Mouse (Mus musculus): ENCODE measurements at regions not wholly inside any gene's neighbourhood (a gene's known extent, or its start where the extent isn't known, plus 50 kb on each side); places are given as distances from the start of the nearest gene placed in this dataset.
A peak's percentile ranks its signal among the peaks of the same experiment; 100 is the strongest.

DNA sequence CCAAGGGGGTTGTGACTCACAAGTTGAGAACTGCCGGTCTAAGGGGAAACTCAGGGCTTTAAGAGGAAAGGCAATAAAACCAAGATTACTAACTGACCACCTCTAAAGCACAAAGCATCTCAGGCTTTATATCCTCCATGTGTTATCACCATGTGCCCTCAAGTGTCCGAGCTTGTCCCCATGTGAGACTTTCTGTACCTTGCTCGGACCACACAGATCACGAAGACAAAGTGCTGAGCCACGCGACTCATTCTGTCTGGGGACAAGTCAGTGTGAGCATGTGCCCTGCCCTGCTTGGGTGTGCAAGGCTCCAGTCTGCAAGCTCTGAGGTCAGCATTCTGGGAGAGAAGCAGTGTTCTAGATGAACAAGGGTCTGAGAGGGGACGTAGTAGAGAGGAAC lies 119.2 kb upstream of the Gm26657 start:
- no peak for DNase-seq (ENCODE audit: low spot score in 2 of 2)

DNA sequence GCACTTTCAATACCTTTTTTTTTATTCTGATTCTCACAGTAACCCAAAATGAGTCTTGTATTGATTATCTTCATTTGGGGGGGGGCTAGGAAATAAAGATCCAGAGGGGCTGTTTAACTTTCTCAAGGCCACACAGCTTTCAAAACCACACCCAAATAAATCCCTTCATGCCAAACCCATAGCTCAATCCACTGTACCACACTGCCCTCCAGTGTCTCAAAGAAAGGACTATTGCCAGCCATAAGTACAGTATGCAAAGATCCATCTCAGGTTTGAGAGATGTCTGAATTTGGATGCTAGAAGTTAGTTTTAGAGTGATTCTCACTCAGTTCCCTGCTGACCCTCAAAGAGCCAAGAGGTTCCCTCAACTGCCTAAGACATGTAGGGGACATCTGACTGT lies 120.1 kb upstream of the Gm26657 start:
- no peak for DNase-seq (ENCODE audit: low spot score in 2 of 2)

- no peak for DNase-seq (ENCODE audit: low spot score in 2 of 2)
These were observed 120.8 kb upstream of the Gm26657 start for GRCm38 (mm10) chr4:56619054-56619453.

- no peak for DNase-seq (ENCODE audit: low spot score in 2 of 2)
These were observed 121.4 kb upstream of the Gm26657 start for GRCm38 (mm10) chr4:56618433-56618832.

DNA sequence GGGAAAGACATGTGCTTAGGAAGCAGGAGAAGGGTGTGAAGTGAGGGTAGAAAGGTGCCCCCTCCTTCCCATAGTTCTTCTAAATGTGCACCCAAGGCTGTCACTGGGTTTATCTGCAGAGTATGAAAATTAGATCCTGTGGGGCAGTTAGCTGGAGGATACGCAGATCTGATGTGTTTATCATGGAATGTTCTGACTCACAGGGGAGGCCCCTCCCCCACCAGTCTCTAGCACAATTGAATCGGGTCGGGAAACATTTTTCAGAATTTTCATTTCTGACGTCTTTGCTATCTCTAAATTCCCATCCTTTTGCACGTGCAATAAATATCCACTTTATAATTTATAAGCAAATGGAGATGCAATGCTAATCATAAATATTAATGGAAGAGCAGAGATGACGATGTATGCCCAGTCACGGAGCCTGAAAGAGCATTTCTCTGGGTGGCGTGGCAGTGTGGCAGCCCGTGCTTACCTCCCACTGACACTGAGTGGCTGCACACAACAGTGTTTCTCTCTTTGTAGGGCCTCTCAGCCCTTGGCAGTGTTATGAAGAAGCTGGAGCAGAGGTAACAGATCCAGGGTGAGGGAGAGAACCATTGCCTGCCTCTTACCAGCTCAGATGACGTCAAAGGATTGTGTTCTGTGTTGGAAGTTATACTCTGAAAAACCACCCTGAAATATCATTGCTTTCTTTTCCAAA lies 122.1 kb upstream of the Gm26657 start:
- DNase-seq (ENCODE audit: low spot score in 2 of 2) = no peak

- DNase-seq (ENCODE audit: low spot score in 2 of 2) = no peak
These were observed 127.5 kb upstream of the Gm26657 start for GRCm38 (mm10) chr4:56612325-56612724.

- DNase-seq (ENCODE audit: low spot score in 2 of 2) = no peak
These were observed 128.1 kb upstream of the Gm26657 start for GRCm38 (mm10) chr4:56611751-56612150.

DNA sequence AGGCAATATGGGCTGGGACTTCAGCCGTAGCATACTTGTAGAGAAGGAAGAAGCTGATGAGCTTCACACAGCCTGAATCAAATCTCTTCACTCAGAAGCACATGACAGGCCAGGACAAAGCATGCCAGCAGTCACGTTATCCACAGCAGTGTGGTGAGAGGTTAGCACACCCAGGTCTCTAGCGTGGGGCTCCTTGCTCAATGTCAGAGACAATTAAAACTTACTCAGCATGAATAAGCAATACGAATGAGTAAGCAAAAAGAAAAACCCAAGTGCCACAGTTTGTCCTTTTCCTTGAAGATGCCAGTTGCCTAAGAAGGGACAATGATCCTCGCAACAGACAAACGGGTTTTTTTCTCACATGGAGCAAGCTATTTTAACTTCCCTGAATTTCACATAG lies 129.6 kb upstream of the Gm26657 start:
- no peak for DNase-seq (ENCODE audit: low spot score in 2 of 2)

DNA sequence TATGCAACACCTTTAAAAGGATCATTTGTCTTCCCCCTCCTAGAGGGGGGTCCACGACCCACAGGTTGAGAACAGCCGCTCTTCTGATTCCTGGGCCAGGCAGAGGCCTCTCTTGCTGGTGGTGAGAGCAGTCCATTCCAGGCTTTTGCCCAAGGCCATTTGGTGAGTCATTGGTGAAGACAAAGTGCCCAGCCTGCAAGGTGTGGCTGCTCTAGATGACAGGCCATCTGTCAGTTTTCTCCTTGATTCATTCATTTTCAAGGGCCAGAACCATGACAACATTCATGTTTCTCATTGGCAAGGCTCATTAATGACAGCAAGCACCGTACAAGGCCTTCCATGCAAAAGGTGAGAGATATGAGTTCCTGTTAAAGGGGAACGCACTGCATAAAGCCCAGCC lies 131.2 kb upstream of the Gm26657 start:
- DNase-seq (ENCODE audit: low spot score in 2 of 2) = no peak

- DNase-seq (ENCODE audit: low spot score in 2 of 2) = no peak
These were observed 141.5 kb upstream of the Gm26657 start for GRCm38 (mm10) chr4:56598398-56598797.

DNA sequence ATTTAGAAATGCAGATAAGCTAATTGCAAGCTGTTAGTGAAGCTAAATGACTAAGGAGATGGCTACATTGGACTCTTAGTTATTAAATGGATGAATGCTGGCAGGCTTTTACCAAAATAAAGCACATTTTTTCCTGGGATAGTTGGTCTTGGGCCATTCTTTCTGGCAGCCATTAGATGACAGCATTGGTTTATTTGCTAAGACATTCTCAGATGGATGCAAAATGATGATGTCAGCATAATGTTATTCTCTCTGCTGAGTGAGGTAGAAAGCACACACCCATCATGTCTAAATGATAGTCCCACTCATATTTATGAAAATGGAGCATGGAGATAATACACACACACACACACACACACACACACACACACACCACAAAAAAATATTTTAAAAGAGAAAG lies 141.9 kb upstream of the Gm26657 start:
- no peak for DNase-seq (ENCODE audit: low spot score in 2 of 2)

DNA sequence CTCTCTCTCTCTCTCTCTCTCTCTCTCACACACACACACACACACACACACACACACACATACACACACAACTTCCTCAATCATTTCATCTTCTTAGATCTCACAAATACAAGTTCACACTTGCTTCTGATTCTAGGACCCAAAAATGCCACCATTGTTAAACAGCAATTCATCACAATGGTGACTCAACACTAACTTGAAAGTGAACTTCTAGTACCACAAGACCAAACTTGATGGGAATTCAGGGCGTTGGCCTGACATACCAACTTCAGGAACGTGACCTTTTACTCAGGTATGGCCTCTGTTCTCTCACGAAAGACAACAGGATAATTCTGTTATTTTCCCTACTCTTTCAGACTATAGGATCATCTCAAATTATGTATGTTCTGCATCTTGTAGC lies 157.5 kb upstream of the Gm26657 start:
- DNase-seq (ENCODE audit: low spot score in 2 of 2) = no peak

- no peak for DNase-seq (ENCODE audit: low spot score in 2 of 2)
These were observed 162.9 kb upstream of the Gm26657 start for GRCm38 (mm10) chr4:56576837-56577548.

DNA sequence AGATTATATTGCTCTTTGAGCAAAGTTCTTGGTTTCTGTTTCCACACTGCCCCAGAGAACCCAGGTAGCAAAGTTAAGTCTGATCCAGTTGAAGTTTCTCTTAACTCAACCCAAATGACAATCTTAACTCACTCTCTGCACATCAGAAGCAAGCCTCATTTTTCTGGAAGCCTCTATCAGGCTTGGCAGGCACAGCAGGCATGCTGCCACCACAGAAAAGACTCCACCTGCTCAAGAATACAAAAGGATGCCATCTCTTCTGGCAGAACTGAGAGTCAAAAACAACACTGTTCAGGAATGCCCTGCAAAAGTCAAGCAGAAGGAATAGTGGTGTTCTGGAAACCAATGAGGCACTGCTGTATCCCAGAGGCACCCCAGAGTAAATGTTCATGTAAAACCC lies 187.7 kb upstream of the Gm26657 start:
- DNase-seq (ENCODE audit: low spot score in 2 of 2) = no peak

DNA sequence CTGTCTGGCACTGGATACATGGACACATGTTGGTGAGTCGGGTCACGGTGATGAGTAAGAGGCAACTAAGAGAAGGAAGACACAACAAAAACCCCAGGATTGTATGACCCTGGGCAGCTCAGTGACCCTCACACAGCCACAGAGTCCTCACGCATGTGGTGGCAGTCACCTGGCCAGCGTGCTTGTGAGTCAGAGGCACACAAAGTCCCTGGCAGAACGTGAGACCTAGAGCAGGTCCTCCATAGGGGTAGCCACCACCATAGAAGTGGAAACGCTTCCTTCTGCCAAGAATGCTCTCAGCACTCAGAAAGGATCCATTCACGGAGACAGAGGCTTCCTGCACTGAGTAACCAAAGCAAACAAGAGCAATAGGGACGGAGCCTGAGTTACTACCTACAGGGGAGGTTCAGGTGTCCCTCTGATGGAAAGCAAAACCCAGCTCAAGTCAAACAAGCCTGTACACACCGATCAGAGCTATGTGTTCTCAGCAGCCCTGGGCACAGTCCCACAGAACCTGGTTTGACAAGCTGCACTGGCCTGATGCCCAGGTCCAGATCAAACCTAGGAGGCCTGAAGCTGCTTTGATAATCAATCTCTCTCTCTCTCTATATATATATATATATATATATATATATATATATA lies 206.4 kb upstream of the Gm26657 start:
- DNase-seq (ENCODE audit: low spot score in 2 of 2) = no peak

DNA sequence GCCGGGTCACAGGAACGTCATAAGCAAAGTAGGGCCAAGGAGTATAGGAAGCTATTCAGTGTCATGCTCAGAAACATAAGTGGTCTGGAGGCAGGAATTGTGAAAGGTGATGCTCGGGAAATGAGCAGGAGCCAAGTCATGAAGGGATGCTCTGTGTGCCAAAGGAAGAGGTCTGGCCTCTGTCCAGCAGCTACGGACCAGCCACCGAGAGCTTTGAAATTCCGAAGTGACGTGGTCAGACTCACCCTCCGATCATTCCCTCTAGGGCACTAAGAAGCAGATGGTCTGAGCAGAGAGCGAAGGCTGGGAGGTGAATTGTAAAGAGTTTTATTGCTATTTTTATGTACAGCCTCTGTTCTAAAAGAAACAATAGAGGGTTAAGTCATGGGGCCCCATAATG lies 206.9 kb upstream of the Gm26657 start:
- no peak for DNase-seq (ENCODE audit: low spot score in 2 of 2)

DNA sequence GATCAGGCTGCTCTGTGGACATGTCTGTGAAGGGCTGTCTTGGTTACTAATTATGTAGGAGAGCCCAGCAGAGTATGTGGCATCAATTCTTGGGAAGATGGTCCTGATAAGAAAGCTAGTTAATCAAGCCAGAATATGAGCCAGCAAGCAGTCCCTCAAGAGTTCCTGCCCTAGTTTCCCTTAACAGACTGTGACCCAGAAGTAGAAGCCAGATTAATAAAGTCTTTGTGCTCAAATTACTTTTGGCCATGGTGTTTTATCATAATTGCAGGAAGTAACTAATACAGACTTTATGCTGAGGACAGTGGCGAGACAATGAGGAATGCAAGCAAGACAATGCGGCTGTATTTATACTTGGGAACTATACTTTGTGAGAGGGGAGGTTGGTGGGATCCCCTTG lies 211.3 kb upstream of the Gm26657 start:
- DNase-seq (ENCODE audit: low spot score in 2 of 2) = no peak

DNA sequence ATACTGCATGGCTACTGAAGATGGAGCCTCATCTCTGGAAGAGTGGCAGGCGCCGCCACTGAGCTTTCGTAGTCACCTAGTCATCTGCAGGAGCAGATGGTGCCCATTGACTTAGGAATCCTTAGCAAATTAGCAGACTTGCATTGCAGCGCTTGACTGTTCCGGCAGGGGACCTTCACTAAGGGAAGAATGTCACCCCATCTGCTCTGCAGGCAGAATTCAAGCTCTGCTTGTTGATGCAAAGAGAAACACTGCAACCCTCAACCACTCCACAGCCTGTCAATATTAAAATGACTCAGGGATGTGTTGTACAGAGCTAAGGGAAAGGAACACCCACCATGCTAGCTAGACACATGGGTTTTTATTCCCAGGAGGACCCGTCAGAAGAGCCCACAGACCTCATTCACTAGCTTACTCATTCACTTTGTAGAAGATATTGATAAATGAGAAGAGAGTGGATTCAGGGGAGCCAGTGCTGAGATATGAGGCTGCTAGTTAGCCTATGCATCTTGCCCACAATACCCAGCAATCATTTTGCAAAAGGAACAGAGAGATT lies 215.4 kb upstream of the Gm26657 start:
- no peak for DNase-seq (ENCODE audit: low spot score in 2 of 2)

GRCm38 (mm10) chr4:56507770-56508169 lies 232.1 kb upstream of the Gm26657 start:
- no peak for DNase-seq (ENCODE audit: low spot score in 2 of 2)

DNA sequence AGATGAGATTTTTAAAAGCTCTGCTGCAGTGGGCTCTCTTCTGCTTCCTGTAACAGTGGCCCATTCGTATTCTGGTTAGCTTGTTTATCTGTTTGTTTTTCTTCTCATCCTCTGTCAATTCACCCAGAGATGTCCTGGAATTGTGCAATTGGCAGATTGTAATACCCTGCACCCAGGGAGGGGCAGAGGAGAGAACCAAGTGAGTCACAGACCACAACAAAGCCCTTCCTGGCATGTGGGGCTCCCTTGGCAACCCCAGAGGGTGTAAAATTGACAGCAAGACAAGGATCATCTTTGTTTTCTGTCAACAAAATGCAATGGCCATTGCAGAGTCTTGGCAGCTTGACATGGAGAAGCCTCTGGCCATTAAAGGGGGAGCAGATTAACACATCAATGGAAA lies 233.1 kb upstream of the Gm26657 start:
- no peak for DNase-seq (ENCODE audit: low spot score in 2 of 2)

DNA sequence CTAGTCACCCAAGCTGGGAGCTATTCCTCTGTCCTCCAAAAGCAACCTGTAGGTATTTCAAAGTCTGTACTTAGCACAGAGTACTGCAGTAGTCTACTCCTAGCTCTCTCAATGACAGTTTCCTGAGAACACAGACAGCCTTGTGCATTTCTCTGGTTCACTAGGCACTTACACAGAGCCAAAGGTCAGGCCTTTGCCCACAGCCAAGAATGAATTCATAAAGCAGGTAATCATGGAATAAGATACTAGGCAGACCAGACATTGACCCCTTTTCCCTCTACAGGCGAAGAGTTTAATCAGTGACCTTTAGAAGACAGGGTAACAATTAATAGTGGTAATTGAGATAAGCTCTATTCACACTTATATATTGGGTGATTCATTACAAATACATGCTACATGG lies 233.8 kb upstream of the Gm26657 start:
- DNase-seq (ENCODE audit: low spot score in 2 of 2) = no peak

GRCm38 (mm10) chr4:56492537-56493221 lies 247.2 kb upstream of the Gm26657 start:
- DNase-seq (ENCODE audit: low spot score in 2 of 2) = peak; percentile 48 to 62
